Comparison of ENCODE assay signal across 16 mouse cellular contexts in the genomic region with DNA sequence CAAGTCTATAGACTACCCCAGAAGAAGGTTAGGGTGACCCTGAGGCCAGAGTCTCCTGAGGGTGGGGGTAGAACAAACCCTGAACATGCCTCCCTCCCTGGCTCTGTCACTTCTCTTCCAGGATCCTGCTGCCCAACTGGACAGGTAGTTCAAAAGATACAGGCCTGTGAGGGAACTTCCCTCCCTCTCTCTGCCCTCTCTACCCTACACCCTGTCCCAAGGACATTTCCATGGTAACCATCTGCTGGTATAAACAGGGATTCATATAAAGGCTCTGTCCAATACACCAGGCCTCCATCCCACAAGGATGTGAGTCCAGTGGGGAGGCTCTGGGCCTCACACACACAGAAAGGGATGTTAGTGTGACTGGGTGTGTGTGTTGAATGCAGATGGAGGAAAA. TPM values are rescaled to one million over a fixed set of nuclear protein-coding genes. Genes with fewer than 3 reads are reported as not detected.
DNase-seq lines count a peak whose midpoint lies in the region; ATAC-seq lines count a peak whose summit lies in the region.
"Had no signal": no experiment of that assay in that cellular context is flagged by ENCODE, and none has a peak within 500 bp of the region (broad histone marks: within the 10 kb centered on the region; RNA-seq: fewer than 3 reads in every experiment).

No protein-coding gene starts in this region.

- H3K4me2 ChIP-seq in hindbrain, embryonic 16.5 days (ENCODE audit: low read length): no peak overlapping the region
- H3K4me2 ChIP-seq: liver, embryonic 11.5 days had no signal

- H3K9me3 ChIP-seq in hindbrain, embryonic 16.5 days (ENCODE audit: control insufficient read depth, low read length): no peaks in the 10 kb centered on the region
- H3K9me3 ChIP-seq: G1E; heart, embryonic 10.5 days had no signal

- no peaks in the 10 kb centered on the region for H3K36me3 ChIP-seq in hindbrain, embryonic 16.5 days (ENCODE audit: control insufficient read depth, insufficient read depth, low read length)
- H3K36me3 ChIP-seq: G1E; heart, embryonic 10.5 days had no signal

- H3K27me3 ChIP-seq in hindbrain, embryonic 16.5 days (replicated peaks; ENCODE audit: control insufficient read depth, insufficient read depth, low read length): no peaks in the 10 kb centered on the region

- H3K9ac ChIP-seq in hindbrain, embryonic 16.5 days (ENCODE audit: low read depth, low read length): no peak overlapping the region

- H3K27ac ChIP-seq in hindbrain, embryonic 16.5 days (ENCODE audit: low read depth, low read length): peak overlapping the region; percentile 1; the same call in 1 of the 2 replicates
- H3K27ac ChIP-seq: heart, embryonic 10.5 days; left cerebral cortex, adult 2 months had no signal

- DNase-seq in embryo, embryonic 10.5 days (ENCODE audit: low spot score): peak; percentile 28
- no peak for DNase-seq in embryo, embryonic 10 days (ENCODE audit: low spot score)
- DNase-seq in ovary, adult 18-20 months (ENCODE audit: low spot score): peak; percentile 23
- no peak for DNase-seq in ovary, postnatal 14 days (ENCODE audit: low spot score)
- no peak for DNase-seq in frontal cortex, postnatal 14 days (ENCODE audit: low spot score in 2 of 2)
- no peak for DNase-seq in thymus, postnatal 4 days
- DNase-seq: B cell, adult 2 months; lung, postnatal 14 days; right cerebral cortex, postnatal 14 days; thymus, postnatal 14 days had no signal

- ATAC-seq in hindbrain, embryonic 16.5 days: peak; percentile 8; the same call in 1 of the 2 replicates
- ATAC-seq in frontal cortex, adult (ENCODE audit: low TSS enrichment): no peak

- H3K4me3 ChIP-seq in hindbrain, embryonic 16.5 days (ENCODE audit: low read length): no peak overlapping the region
- H3K4me3 ChIP-seq: heart, embryonic 10.5 days; left cerebral cortex, adult 2 months had no signal

- peaks cover 33% of the 10 kb centered on the region for H3K4me1 ChIP-seq in hindbrain, embryonic 16.5 days (ENCODE audit: control insufficient read depth, insufficient read depth, low read depth, low read length)

RNA-seq across cellular contexts. Expression of a gene that starts 1.0 kb away (rescaled TPM):
- polyA plus RNA-seq in hindbrain, embryonic 16.5 days (2015; fragmentation: Nextera tagmentation; extraction: Ambion mirVana): 40.4 and 43.8 TPM in 2 replicates
- polyA plus RNA-seq: G1E had no signal

RNA-seq across cellular contexts. Expression of a gene that starts 56.0 kb away (rescaled TPM):
- polyA plus RNA-seq in hindbrain, embryonic 16.5 days (2015; fragmentation: Nextera tagmentation; extraction: Ambion mirVana): 0.04 and 0.27 TPM in 2 replicates

Comparison
In these comparisons a context has a peak if more than half of its experiments do, and no peak if none do; other contexts are left out.
1. DNase-seq: peak in embryo, embryonic 10.5 days (single experiment) and ovary, adult 18-20 months (single experiment); none in embryo, embryonic 10 days (single experiment), ovary, postnatal 14 days (single experiment), frontal cortex, postnatal 14 days (0 of 2) and thymus, postnatal 4 days (single experiment).